Mouse (Mus musculus) left cerebral cortex, adult 2 months (tissue): ENCODE measurements at regions not wholly inside any gene's neighbourhood (a gene's known extent, or its start where the extent isn't known, plus 50 kb on each side); places are given as distances from the start of the nearest gene placed in this dataset.

Experiments used
- DNase-seq, 2 experiments: peaks; one replicate each; pipeline ENCODE4 v3.0.0; 2021 to 2022; ENCODE audit warnings: low spot score in 2 of 2, mixed read lengths in 1 of 2; ENCODE audit errors: extremely low spot score in 1 of 2
- H3K27ac ChIP-seq: fragments of 200-600 bp; 2 replicates; pipeline ENCODE4 v1.8.1; 2022
- H3K4me3 ChIP-seq: fragments of 200-600 bp; 2 replicates; pipeline ENCODE4 v1.8.1; 2022
- CTCF ChIP-seq: fragments of 200-600 bp; IDR thresholded peaks from 2 replicates; pipeline ENCODE4 v1.8.1; 2022; ENCODE audit warnings: antibody characterized with exemption, mild to moderate bottlenecking, moderate library complexity
- intact Hi-C: fragments of 180-260 bp; cut with DNase I; formaldehyde crosslinking; loops from one replicate; pipeline ENCODE4 v1.15.1; 2025

DNA sequence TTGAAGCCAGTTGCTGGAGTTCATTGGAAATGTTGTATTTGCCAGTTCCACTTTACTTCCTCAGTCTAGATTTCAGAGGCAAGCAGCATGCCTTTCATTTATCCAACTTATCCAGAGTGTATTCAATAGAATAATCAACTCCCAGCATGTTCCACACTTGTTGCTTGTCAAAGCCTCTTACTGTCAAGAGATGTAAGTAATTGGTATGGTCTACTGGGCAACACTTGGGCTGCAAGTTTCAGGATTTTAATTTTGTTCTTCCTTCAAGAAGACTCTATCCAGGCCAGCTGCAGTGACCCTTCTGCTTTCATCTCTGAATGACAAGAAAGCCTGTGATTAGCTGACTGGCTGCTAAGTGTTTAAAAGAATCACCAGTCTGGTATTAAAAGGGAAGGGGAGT lies 3131.6 kb upstream of the Lrrc6 start:
- no peak overlapping the region for H3K27ac ChIP-seq
- TF ChIP-seq CTCF: no peak

DNA sequence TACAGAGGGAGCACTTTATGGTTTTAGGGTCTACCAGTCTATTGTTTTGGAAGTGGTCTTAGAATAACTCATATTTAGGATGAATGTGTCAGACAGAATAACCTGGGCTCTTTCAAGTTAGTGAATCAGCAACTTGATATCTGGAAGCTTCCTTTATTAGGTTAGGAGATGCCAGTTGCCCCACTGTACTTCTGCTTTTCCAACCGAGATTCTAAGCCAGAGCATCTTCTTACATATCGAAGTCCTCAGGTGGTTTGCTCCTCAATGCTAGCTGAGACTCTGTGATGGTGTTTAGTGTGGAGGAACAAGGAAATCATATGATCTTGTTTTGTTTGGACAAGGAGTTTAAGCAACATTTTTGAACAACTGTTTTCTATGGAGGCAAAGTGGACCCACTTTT lies 3117.3 kb upstream of the Lrrc6 start:
- Histone ChIP-seq H3K4me3 (no peak overlapping the region), H3K27ac (no peak overlapping the region)
- no peak for DNase-seq
- no peak for TF ChIP-seq CTCF
- intact Hi-C loops: no loop called here

More for the DNA sequence above, 3131.6 kb upstream of the Lrrc6 start:
- intact Hi-C loops: no loop called here
- no peak for DNase-seq
- no peak overlapping the region for H3K4me3 ChIP-seq

DNA sequence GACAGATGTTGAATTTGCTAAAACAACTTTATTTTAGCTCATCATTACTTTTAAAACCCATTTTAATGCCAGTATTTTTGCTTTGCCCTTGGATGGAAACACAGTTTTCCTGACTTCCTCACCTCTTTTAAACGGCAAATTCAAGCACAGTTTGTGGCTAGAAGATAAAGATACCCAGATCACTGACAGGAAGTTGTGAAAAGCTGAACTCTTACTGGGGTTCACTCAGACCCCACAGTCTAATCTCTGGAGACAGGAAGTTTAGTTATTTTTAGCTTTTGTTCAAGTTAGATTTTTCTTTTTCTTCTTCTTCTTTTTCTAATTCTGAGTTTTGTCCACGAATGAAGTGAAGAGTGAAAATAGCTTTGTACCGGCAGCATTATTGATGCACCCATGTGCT lies 3113.3 kb upstream of the Lrrc6 start:
- intact Hi-C loops: no loop called here
- no peak for DNase-seq
- TF ChIP-seq CTCF: no peak
- Histone ChIP-seq H3K27ac (no peak overlapping the region), H3K4me3 (no peak overlapping the region)

DNA sequence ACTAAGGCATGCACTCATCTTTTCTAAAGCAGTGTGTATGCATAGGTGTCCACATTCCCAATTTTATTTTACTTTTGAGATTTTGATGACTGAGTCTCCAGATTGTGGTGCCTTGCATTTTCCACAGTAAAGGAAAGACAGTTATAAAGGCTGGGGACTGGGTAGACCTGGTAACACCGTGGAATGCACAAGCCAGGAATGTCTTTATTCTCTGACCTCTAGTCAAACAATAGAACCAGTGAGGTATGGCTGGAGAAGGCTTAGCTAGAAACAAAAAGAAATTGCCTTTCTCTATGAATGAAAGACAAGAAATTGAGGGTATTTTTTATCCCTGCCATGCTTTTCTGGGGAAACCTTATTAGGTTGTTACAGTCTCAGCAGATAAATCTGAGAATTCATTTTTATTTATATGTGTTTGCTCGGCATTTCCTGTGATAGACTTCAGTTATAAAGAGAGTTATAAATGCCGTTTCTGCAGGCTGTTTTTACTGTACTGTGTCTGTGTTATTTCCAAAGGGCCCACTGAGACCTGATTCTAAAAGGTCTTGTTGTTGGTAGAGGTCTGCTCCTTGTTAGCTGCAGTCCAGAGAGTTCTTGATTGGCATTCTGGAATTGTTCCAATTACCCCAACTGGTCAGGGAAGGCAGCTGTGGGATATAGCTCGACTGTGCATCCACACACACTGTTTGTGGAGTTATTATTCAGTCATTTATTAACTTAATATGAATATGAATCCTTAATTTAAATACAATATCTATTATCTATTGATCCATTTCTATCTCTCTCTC lies 3090.7 kb upstream of the Lrrc6 start:
- DNase-seq: no peak
- TF ChIP-seq CTCF: no peak
- no peak overlapping the region for H3K4me3 ChIP-seq
- H3K27ac ChIP-seq: no peak overlapping the region
- intact Hi-C loops: no loop called here

DNA sequence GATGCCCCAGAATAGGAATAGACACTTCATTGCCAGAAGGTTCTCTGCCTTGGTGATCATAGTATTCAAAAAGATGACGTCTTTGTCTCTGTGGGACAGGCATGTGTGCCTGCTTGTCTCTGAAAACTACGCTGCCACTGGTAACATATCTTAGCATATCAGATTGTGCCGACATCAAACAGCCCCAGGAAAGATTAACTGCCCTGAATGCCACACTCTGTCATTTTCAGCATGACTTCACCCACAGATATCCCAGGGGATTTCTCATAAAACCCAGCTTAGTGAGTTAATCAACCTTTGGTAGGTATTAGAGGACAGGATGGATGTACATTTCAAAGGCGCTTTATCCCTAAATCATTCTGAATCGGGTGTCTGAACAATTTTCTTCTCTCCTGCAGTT lies 3087.4 kb upstream of the Lrrc6 start:
- no peak overlapping the region for H3K4me3 ChIP-seq
- intact Hi-C loops: no loop called here

DNA sequence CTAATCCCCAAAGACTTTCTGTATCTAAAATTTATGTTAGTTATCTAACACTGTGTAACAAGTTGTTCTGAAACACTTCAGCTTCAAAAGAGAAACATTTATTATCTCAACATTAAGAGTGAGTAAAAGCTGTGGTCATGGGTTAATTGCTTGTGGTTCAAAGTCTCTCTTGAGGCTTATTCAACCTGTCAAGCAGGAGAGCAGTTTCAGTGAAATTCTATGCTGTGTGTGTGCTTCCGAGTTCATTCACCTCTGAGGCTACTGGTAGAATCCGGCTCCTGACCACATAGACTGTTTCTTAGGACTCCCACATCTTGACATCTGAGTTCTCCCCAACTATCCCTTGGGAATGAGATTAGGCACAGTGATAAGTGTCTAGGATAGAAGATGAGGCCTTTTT lies 3076.0 kb upstream of the Lrrc6 start:
- Histone ChIP-seq H3K27ac (no peak overlapping the region), H3K4me3 (no peak overlapping the region)
- TF ChIP-seq CTCF: no peak
- DNase-seq: no peak
- intact Hi-C loops: no loop called here

More for the DNA sequence above, 3087.4 kb upstream of the Lrrc6 start:
- TF ChIP-seq CTCF: no peak
- DNase-seq: no peak
- H3K27ac ChIP-seq: no peak overlapping the region

DNA sequence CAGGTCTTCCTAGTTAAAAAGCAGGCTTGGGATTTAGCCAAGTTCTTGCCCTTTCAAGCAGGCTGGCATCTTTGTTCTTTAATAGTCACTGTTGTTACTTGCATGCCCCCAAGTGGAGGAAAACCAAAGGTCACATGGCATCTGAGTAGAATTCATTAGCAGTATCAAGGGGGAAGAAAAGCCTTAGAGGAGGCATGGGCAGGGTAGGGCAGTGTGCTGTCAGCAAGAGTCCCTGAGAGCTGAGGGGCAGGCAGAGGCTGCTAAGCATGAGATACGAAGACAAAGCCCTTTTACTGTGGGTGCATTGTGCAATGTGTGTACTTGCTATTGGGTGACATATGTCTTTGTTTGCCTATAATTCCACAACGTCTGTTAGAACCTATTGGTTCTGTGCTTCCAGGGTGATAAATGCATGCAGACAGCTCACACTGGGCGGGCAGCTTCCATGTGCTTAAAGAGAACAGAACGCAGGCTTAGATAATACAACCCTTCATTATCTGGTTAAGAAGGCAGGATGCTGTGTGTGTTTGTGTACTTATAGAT lies 3075.0 kb upstream of the Lrrc6 start:
- Histone ChIP-seq H3K4me3 (no peak overlapping the region), H3K27ac (no peak overlapping the region)
- peak; percentile 19 for TF ChIP-seq CTCF
- intact Hi-C loops: no loop called here
- no peak for DNase-seq

DNA sequence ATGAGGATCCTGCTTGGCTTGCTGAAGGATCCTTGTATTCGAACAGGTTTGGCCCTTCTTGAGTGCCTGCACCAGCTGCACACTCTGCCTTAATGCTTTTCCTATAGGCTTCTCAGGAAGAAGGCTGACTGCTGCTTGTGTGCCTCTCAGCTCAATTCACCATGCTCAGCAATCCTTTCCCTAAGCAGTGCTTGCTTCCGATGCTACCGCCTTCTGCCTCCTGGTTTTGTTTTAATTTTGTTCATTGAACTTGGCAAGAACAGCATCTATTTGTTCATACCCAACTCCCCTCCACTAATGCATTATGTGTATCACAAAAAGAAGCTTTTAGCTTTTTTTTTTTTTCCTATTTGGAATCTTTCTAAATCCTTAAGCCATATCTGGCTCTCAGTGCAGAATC lies 3053.5 kb upstream of the Lrrc6 start:
- intact Hi-C loops: no loop called here
- H3K27ac ChIP-seq: 0 out of 2 replicates have a peak overlapping the region, but pooled peaks have one; percentile 40
- no peak overlapping the region for H3K4me3 ChIP-seq
- TF ChIP-seq CTCF: no peak
- no peak for DNase-seq

DNA sequence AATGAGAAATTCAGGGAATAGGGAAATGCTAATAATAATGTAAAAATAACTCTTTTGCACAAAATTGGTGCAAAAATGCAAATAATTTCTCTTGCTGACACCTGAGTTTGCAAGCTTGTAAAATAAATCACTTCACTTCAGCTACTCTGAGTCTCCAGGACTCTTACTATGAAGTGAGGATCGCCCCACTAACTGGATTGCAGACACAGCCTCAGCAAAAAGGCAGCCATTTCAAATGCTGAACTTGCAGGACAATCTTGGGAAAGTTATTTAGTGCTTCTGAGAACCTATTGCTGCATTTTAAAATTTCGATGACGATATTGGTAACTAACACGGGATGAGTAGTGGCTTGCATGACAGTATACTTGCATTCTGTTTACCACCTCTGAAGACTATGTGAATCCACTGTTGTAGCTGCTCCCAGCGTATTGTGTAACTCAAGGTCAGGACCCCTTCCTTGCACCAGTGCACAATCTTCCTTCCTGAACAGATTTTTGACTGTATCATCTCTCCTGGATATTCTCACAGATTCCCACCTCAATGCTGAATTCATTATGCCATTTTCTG lies 3051.4 kb upstream of the Lrrc6 start:
- intact Hi-C loops: no loop called here
- no peak overlapping the region for H3K4me3 ChIP-seq
- no peak for DNase-seq
- H3K27ac ChIP-seq: no peak overlapping the region
- TF ChIP-seq CTCF: no peak

DNA sequence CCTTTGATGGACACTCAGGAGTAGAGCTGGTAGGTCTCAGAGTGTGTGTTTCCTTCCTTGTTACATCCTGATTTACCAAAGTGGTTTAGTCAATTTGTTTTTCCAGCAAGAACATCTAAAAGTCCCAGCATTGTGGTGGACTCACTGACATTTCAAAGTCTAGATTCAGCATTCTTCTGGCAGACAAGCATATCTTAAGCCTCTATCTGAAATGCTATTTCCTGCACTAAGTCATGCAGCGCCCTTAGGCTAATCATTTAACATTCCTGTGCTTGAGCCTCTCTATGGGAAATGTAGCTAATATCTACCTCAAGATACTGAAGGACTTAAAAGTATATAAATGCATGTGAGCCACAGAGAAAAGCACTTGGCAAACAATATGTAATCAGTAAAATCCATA lies 3050.3 kb upstream of the Lrrc6 start:
- Histone ChIP-seq H3K27ac (no peak overlapping the region), H3K4me3 (no peak overlapping the region)
- no peak for DNase-seq
- intact Hi-C loops: no loop called here
- TF ChIP-seq CTCF: no peak

DNA sequence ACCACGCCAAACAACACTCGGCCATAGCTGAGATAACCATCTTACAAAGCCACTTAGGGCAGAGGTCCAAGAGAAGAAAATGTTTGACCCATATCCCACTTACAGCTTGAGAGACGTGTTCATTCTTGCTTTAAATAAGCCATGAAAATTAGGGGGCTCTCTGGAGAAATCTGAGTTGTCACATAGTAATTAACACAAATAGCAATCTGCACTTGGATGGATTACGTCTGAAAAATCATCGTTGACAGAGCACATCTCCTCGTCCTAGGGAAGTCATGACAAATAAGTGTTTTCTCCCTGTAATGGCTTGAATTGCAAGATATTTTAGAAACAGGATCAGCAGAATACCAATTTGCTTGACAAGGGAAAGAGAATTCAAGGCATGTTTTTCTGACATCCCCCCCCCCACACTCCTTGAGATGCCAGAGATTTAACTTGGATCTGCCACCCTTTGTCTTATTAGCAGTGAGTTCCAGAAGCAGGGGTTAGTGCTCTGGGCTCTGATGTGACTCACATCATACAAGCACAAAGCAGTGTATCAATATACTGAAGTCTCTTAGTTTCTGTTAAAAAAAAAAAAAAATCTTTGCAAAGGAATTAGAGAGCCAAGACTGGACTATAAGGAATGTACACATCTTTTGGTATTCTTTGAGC lies 3025.9 kb upstream of the Lrrc6 start:
- no peak for DNase-seq
- no peak for TF ChIP-seq CTCF
- Histone ChIP-seq H3K27ac (no peak overlapping the region), H3K4me3 (no peak overlapping the region)
- intact Hi-C loops: no loop called here

DNA sequence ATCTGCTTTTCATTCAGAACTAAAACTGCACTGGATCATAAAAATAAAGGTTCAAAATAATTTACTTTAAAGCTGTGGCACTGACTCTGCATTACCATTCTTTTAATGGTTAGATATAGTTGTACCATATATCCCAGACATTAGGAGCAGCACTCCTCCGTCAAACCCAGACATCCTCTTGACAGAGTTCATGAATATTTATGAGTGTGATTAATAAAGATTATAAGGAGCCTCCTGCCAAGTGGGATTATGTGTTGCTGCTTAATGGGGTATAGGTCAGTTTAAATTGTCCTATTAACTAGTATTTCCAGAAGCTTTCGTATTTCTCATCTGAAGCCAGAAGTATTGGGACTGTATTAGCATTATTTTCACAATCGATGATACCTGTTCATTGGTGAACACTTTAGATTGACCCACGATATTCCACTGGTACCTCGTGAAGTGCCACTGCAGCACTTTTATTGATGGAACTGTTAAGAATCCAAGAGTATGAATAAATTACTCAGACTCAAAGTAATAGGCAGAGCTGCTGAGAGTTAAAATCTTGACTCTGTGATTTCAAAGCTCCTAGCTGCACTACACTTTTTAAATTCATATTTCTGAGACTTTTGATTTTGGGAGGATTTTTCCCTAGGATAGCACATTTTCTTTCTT lies 2983.8 kb upstream of the Lrrc6 start:
- TF ChIP-seq CTCF: no peak
- DNase-seq: no peak
- intact Hi-C loops: no loop called here
- no peak overlapping the region for H3K27ac ChIP-seq
- H3K4me3 ChIP-seq: no peak overlapping the region
